Mouse (Mus musculus) embryonic facial prominence, embryonic 14.5 days (tissue): ENCODE measurements around the gene Fryl. TPM values are rescaled to one million over a fixed set of nuclear protein-coding genes. Genes with fewer than 3 reads are reported as not detected.

Source experiments
- ATAC-seq: fragments of 200-750 bp; cut with Nextera tagmentation; 2 replicates; pipeline ENCODE4 v1.8.0; 2017; ENCODE audit warnings: low read depth, moderate number of reproducible peaks, moderate TSS enrichment
- DNase-seq: peaks from one replicate; pipeline ENCODE4 v3.0.0-alpha.2; 2015; ENCODE audit warnings: low spot score
- H3K27ac ChIP-seq: fragments of 300-500 bp; sonication (generic); replicated peaks from 2 replicates; pipeline ENCODE4 v1.5.1; 2014; ENCODE audit warnings: low read depth, mild to moderate bottlenecking, low read length, moderate library complexity
- H3K27me3 ChIP-seq: fragments of 300-500 bp; sonication (generic); replicated peaks from 2 replicates; pipeline ENCODE4 v1.6.1; 2014; ENCODE audit warnings: low read length; ENCODE audit not compliant: control insufficient read depth, insufficient read depth
- H3K36me3 ChIP-seq: fragments of 300-500 bp; sonication (generic); 2 replicates; pipeline ENCODE4 v1.6.1; 2014; ENCODE audit warnings: low read length, mixed read lengths; ENCODE audit not compliant: control insufficient read depth, insufficient read depth
- H3K4me1 ChIP-seq: fragments of 300-500 bp; sonication (generic); 2 replicates; pipeline ENCODE4 v1.6.1; 2014; ENCODE audit warnings: antibody characterized with exemption, low read length; ENCODE audit not compliant: control insufficient read depth, insufficient read depth
- H3K4me2 ChIP-seq: fragments of 300-500 bp; sonication (generic); 2 replicates; pipeline ENCODE4 v1.6.1; 2014; ENCODE audit warnings: low read depth, mild to moderate bottlenecking, low read length, moderate library complexity, mixed read lengths
- H3K4me3 ChIP-seq: fragments of 300-500 bp; sonication (generic); 2 replicates; pipeline ENCODE4 v1.5.1; 2014; ENCODE audit warnings: low read depth, mild to moderate bottlenecking, low read length
- H3K9ac ChIP-seq: fragments of 300-500 bp; sonication (generic); 2 replicates; pipeline ENCODE4 v1.6.1; 2014; ENCODE audit warnings: low read depth, mild to moderate bottlenecking, low read length, moderate library complexity, mixed read lengths
- H3K9me3 ChIP-seq: fragments of 300-500 bp; sonication (generic); 2 replicates; pipeline ENCODE4 v1.6.1; 2016; ENCODE audit warnings: low read length; ENCODE audit not compliant: control insufficient read depth
- WGBS: fragments of 180-500 bp; shearing (Covaris S2); extraction: QIAGEN DNeasy Blood & Tissue Kit; methylation state at CpG from one replicate; pipeline ENCODE4 v1.1.7; 2014; 5-methylcytosine and 5-hydroxymethylcytosine counted together
- polyA plus RNA-seq: library from polyadenylated mRNA; unstranded; fragments of >200 nt; fragmentation: Nextera tagmentation; extraction: Ambion mirVana; gene quantifications from 2 replicates; pipeline ENCODE4 v1.2.1, GENCODE M21; 2014

Fryl gene
- polyA plus RNA-seq, 1 experiment from 2014 or later = 26.8 TPM

GRCm38 (mm10) chr5:73210127-73210970 is 46.1 kb downstream of the Fryl start:
- 0 out of 2 replicates have a peak, but pooled peaks cover 6% of the 10 kb centered on the region for H3K36me3 ChIP-seq
- ATAC-seq (no peak), DNase-seq (no peak)
- H3K27me3 ChIP-seq = no peaks in the 10 kb centered on the region
- H3K9ac ChIP-seq = no peak overlapping the region
- no peak overlapping the region for H3K27ac ChIP-seq
- H3K4me3 ChIP-seq = no peak overlapping the region
- H3K4me2 ChIP-seq = no peak overlapping the region
- peaks cover 11% of the 10 kb centered on the region for H3K4me1 ChIP-seq
- no peaks in the 10 kb centered on the region for H3K9me3 ChIP-seq
- 87% methylated on average over 22 of the region's 22 CpGs for WGBS

- Histone ChIP-seq H3K4me1 (peaks cover 11% of the 10 kb centered on the region), H3K36me3 (0 out of 2 replicates have a peak, but pooled peaks cover 6% of the 10 kb centered on the region), H3K4me2 (no peak overlapping the region), H3K4me3 (no peak overlapping the region), H3K9me3 (no peaks in the 10 kb centered on the region), H3K9ac (no peak overlapping the region), H3K27ac (no peak overlapping the region; the same call in 1 of the 2 replicates), H3K27me3 (no peaks in the 10 kb centered on the region)
- WGBS = 59% methylated on average over 20 of the region's 20 CpGs
- no peak for DNase-seq
- peak; percentile 47; the same call in 1 of the 2 replicates for ATAC-seq
These were observed 47.0 kb downstream of the Fryl start for GRCm38 (mm10) chr5:73209201-73210096.

GRCm38 (mm10) chr5:73208645-73209044 is 47.8 kb downstream of the Fryl start:
- H3K4me3 ChIP-seq = no peak overlapping the region
- peaks cover 11% of the 10 kb centered on the region for H3K4me1 ChIP-seq
- H3K27me3 ChIP-seq = no peaks in the 10 kb centered on the region
- H3K9ac ChIP-seq = no peak overlapping the region
- H3K9me3 ChIP-seq = no peaks in the 10 kb centered on the region
- 69% methylated on average over 6 of the region's 6 CpGs for WGBS
- ATAC-seq (no peak), DNase-seq (no peak)
- peak overlapping the region; percentile 39; the same call in 1 of the 2 replicates for H3K27ac ChIP-seq
- H3K4me2 ChIP-seq = no peak overlapping the region
- peaks cover 10% of the 10 kb centered on the region; the same call in 1 of the 2 replicates for H3K36me3 ChIP-seq

GRCm38 (mm10) chr5:73206722-73207121 is 49.7 kb downstream of the Fryl start:
- H3K4me1 ChIP-seq = peaks cover 11% of the 10 kb centered on the region
- DNase-seq = no peak

GRCm38 (mm10) chr5:73205996-73206629 is 50.3 kb downstream of the Fryl start:
- 79% methylated on average over 8 of the region's 8 CpGs for WGBS
- Histone ChIP-seq H3K36me3 (peaks cover 10% of the 10 kb centered on the region; the same call in 1 of the 2 replicates), H3K4me2 (no peak overlapping the region), H3K9me3 (no peaks in the 10 kb centered on the region), H3K4me3 (no peak overlapping the region), H3K27ac (no peak overlapping the region), H3K9ac (no peak overlapping the region), H3K4me1 (peaks cover 11% of the 10 kb centered on the region), H3K27me3 (no peaks in the 10 kb centered on the region)
- ATAC-seq = no peak
- no peak for DNase-seq

More at GRCm38 (mm10) chr5:73206722-73207121, 49.7 kb downstream of the Fryl start:
- no peak for ATAC-seq
- Histone ChIP-seq H3K27me3 (no peaks in the 10 kb centered on the region), H3K9me3 (no peaks in the 10 kb centered on the region), H3K4me3 (no peak overlapping the region), H3K36me3 (peaks cover 10% of the 10 kb centered on the region; the same call in 1 of the 2 replicates), H3K27ac (no peak overlapping the region), H3K4me2 (no peak overlapping the region), H3K9ac (no peak overlapping the region)
- WGBS = 69% methylated on average over 9 of the region's 9 CpGs

GRCm38 (mm10) chr5:73205050-73205449 is 51.4 kb downstream of the Fryl start:
- Histone ChIP-seq H3K36me3 (peaks cover 7% of the 10 kb centered on the region; the same call in 1 of the 2 replicates), H3K4me1 (peaks cover 11% of the 10 kb centered on the region), H3K9me3 (no peaks in the 10 kb centered on the region), H3K4me3 (no peak overlapping the region), H3K27me3 (no peaks in the 10 kb centered on the region), H3K27ac (no peak overlapping the region), H3K4me2 (no peak overlapping the region), H3K9ac (no peak overlapping the region)
- ATAC-seq (no peak), DNase-seq (no peak)
- WGBS = 77% methylated on average over 3 of the region's 3 CpGs

GRCm38 (mm10) chr5:73202498-73202897 is 53.9 kb downstream of the Fryl start:
- no peak for DNase-seq
- Histone ChIP-seq H3K27me3 (no peaks in the 10 kb centered on the region), H3K4me2 (no peak overlapping the region), H3K27ac (no peak overlapping the region), H3K9ac (no peak overlapping the region), H3K4me1 (no peaks in the 10 kb centered on the region; the same call in 1 of the 2 replicates), H3K36me3 (peaks cover 4% of the 10 kb centered on the region; the same call in 1 of the 2 replicates), H3K4me3 (no peak overlapping the region), H3K9me3 (no peaks in the 10 kb centered on the region)
- ATAC-seq = no peak
- 95% methylated on average over 6 of the region's 6 CpGs for WGBS

- ATAC-seq (no peak), DNase-seq (no peak)
- Histone ChIP-seq H3K27me3 (no peaks in the 10 kb centered on the region), H3K9me3 (no peaks in the 10 kb centered on the region), H3K4me3 (no peak overlapping the region), H3K36me3 (peaks cover 4% of the 10 kb centered on the region; the same call in 1 of the 2 replicates), H3K9ac (no peak overlapping the region), H3K4me2 (no peak overlapping the region), H3K4me1 (no peaks in the 10 kb centered on the region; the same call in 1 of the 2 replicates), H3K27ac (no peak overlapping the region)
- WGBS = 94% methylated on average over 8 of the region's 8 CpGs
These were observed 54.3 kb downstream of the Fryl start for GRCm38 (mm10) chr5:73202077-73202476.
